Mouse (Mus musculus) frontal cortex, postnatal 14 days (tissue): ENCODE results near the gene Rasl11a.

ENCODE experiments used
- DNase-seq, 2 experiments: peaks; one replicate each; pipeline ENCODE4 v3.0.0; 2022; ENCODE audit warnings: low spot score in 2 of 2

Gene Rasl11a

DNA sequence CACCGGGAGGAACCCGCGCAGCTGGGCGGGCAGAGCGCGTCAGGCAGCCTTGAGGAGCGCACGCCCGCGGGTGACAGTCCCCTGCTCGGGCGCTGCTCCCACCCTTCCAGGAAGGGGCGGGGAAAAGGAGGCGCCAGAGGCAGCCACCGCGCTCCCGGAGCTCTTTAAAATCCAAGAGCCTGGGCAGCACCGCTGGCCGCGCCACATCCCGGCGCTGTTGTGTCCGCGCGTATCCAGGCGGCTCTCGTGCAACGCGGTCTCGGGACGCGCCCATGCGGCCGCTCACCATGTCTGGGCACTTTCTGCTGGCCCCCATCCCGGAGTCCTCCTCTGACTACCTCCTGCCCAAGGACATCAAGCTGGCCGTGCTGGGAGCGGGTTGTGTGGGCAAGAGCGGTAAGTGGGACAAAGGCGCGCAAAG lies at the start of gene Rasl11a:
TSS of gene Rasl11a (plus strand) at position 127 of the 421 bp plus-strand sequence.
- DNase-seq: peak; percentile 61 to 71

DNA sequence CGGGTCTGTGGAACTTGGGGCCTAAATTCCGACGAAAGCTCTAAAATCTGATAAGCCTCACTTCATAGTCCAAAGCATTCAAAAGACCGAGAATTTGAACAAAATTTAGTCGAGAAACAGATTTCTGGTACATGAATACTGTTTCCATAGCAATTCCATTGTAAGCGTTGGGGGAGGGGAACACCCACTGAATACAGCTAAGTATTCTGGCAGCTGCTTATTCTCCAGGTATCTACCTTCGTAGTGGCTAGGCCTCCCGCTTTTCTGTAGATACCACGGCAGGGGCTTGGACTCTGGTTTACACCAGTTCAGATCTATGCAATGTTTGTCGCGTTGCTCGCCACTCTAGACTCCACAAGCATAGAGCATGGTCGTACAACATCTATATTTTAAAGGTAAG lies 49.1 kb upstream of the Rasl11a start:
- peak in 1 of 2 experiments; percentile 32 for DNase-seq

DNA sequence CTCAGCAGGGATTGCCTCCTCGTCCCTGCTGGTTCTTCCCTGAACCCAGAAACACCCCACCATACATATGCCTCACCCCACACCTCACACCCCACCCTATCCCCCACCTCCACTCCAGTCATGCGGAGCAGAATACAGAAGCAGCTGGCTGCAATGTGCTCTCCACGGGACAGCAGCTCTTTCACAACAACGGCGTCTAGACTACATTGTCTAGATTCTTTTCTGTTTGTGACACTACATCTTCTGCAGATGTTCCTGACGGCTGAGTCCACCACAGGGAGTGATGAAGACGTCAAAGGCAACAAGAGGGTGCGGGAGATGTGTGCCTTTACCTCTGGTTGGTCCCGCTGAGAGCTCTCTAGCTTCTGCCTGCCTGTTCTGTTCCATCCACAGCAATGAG lies 46.8 kb upstream of the Rasl11a start:
- DNase-seq: no peak

DNA sequence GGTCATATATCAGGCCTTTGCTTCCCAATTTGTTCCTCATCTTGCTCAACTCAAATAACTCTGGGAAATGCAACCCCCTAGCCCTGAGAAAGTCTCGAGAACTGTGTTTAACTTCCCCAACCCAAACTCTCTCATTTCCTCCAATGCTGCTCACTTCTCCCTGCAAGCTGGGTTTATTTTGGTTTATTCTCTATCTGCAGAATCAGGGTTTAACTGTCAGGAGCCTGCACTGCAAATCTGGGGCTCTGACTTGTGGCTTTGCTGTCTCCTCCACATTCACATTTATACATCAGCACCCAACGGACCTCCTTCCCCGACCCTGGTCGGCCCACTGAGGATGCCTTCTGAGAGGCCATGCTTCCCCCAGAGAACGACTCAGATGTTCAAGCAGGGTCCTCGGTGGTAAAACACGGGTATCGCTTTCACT lies 38.9 kb upstream of the Rasl11a start:
- no peak for DNase-seq

DNA sequence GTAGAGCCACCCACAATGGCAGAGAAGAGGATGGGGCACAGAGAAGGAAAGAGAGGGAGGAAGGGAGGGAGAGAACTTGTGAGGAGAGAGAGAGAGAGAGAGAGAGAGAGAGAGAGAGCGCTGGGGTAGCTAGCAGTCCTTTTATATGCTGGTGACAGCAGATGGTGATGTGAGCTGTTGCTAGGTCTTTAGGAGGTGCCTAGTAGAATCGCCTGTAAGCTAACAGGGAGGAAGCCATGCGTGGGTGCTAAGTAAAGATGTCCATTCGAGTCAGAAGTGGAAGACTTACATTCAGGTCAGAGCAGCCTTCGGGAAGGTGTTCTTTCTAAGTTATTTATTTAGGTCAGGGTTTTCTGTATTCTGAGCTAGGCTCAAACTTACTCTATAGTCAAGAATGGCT lies 34.9 kb upstream of the Rasl11a start:
- no peak for DNase-seq

DNA sequence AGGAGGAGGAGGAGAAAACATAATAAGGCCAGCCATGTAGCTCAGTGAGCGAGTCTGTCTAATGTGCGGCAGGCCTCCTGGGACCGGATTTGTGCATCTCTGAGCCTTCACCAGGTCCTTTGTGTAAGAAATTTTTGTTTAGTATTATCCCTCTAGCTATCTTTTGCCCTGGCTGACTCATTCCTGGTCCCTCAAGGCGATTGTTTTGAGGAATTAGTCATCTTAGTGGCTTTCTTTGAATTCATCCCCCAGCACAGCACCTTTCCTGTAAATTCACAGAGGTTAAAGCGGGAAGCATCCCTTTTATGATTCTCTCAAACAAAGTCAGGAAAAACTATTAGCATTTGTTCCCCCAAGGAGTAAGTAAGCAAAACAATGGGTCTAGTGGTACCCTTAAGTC lies 32.0 kb upstream of the Rasl11a start:
- no peak for DNase-seq

DNA sequence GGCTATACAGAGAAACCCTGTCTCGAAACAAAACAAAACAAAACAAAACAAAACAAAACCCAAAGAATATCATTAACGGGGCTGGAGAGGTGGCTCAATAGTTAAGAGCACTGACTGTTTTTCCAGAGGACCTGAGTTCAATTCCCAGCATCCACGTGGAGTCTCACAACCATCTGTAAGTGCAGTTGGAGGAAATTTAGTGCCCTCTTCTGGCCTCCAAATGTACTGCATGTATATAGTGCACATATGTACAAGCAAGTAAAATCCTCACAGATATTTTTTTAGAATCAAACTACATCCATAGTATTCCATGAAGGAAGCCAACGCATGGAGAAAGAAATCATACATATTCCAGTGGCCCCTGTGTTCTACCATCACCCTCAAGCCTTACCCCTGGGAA lies 31.4 kb upstream of the Rasl11a start:
- no peak for DNase-seq

DNA sequence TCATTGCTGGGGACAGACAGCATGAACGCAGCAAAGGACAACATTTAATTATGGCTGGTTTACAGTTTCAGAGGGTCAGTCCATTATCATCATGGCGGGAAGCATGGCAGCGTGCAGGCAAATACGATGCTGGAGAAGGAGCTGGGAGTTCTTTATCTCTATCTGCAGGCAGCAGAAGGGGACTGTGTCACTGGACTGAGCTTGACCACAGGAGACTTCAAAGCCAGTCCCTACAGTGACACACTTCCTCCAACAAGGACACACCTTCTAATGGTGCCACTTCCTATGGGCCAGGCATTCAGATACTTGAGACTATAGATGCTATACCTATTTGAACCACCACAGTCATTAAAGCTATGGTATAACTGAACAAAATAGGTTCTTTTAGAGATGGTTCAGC lies 29.5 kb upstream of the Rasl11a start:
- DNase-seq: no peak

DNA sequence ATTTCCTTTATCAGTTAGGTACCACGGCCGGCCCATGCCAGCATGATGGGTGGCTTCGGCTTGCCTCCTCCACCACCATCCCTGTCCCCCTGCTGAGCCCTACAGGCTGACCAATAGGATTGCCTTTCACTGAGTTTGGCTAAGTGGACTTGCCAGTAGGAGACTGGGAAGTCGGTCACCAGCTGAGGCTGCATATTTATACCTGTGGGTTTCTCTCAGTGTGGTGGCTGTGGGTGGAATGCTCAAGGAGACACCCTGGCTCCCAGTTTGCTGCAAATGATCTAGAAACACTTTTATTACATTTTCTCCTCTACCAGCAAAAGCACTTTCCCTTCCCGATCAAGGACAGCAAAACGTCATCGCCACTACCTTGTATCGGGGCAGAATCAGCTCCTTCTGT lies 27.3 kb upstream of the Rasl11a start:
- DNase-seq: no peak

DNA sequence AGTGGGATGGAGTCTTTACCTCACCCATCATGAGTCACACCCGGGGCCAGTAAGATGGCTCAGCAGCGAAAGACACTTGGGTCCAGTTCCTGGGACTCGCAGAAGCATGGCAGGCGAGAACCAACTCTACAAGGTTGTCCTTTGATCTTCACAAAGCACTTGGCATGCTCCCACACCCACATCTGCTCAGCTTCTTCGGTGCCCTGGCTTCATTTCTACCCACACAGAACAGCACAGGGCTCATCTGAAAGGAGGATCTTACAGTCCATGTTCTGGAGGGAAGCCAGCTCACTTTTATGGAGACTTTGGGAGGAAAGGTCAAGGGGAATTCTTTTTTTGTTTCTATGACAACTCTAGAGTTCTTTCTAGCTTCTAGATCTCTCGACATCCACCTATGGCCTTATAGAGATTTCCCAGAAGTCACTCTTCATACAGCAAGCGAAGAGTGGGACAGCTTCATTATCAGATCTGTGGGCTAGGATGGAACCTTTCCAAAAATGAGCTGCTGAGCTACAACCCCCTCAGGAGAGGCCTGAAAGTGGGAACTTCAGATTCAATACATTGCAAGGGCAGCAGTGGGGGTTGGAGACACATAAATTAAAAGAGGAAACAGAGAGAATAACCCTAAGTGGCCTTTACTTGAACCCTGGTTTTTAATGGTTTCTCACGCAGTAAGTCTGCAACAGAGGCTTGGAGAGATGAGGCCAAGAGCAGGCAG lies 25.8 kb upstream of the Rasl11a start:
- no peak for DNase-seq

DNA sequence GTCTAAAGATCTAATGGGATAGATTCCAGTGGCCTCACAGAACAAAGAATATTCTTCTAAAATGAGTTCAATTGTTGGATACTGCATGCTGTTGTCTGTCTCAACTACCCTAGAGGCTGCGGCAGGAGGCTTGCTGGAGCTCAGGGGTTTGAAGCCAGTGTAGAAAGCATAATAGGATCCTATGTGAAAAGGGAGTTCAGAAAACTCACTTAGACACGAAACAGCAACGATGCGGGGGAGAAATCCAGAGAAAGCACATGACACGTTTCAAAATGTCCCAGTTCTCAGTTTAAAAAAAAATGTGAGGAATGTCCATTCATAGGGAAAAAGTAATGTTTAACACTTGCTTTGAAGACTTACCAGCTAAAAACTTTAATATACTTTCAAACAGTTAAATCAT lies 21.9 kb upstream of the Rasl11a start:
- DNase-seq: no peak

DNA sequence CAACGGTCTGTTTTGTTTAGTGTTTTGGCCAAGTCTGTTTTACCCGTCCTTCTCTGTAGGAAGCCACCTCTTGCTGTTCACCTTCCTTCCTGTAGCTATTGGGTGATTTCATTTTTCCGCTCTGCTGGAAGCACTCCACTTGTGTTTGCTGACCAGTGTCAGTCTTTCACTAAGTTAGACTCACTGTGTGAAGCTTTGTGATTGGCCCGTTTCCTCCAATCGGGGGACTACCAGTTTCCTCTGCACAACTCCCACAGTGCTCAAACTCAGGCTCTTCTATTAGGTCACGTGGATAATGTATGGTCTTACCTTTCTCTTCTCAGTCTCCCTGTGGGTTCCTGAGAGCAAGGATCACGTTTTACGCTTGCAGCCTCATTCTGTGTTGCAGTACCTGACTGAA lies 15.3 kb upstream of the Rasl11a start:
- DNase-seq: no peak

DNA sequence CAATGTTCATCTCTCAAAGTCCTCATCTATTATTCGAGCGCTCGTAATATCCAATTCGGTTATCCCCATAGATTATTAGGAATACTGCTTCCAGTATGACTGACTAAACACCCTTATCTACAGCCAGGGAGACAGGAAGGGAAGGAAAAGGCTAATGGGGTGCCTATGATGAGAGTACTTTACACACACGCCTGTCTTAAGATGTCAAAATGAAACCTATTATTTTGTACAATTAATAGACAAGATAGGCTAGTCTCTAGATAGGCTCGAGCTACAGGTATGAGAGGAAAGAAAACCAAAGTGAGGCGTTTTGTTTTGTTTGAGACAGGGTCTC lies 12.5 kb upstream of the Rasl11a start:
- no peak for DNase-seq

DNA sequence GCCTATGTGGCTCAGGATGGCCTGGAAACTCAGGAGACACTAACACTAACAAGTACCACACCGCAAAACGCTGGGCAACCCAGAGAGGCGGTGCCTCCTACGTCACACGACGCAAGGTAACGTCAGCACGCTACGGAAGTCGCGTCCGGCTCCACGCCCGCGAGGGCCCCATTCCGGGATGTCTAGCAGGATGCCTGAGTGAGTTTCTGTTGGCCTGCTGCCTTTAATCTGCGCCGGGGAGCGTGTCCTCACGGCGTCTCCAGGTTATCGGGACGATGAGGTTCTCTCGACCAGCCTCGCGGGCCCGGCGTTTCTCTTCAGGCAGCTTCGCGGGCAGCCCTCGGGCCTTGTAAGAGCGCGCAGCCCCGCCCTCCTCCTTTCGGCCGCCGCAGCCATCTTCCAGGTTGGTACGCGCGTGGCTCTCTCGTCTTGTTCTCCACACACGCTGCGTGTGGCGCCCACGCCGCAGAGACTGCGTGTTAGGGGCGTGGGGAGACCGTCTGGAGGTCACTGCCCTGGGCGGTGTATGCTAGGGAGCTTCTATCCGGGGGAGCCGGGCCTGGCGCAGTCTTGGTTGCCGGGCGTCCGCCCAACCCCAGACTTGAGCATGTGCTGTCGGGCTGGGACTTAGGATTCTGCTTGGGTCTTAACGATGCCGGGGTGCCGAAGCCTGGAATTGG lies 12.0 kb upstream of the Rasl11a start, which contains the start of gene Rpl21:
TSS of gene Rpl21 (plus strand) at position 122 of the 680 bp plus-strand sequence.
- DNase-seq: peak; percentile 90 to 94

DNA sequence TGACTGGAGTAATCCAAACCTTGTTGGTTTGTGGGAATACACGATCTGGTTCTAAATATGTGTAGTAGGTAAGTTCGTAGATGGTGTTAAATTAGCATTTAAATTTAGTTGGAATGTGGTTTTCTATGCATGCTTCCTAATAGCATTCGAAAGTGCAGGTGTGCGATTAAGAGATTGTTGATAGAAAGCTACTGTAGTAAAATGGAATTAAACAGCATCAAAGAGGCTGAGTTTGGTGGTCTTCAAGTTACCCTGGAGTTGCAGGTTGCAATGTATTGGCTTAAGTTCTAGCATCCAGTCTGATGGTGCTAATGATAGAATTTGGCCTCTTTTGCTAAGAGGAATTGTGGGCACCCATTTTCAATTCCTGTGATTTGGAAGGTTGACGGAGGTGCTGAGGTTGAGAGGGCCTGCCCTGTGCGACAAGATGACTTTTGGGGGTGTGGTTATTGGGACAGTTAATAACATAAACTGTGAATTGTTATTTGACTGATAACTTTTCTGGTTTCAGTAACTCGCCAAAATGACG lies 11.1 kb upstream of the Rasl11a start:
- no peak for DNase-seq

DNA sequence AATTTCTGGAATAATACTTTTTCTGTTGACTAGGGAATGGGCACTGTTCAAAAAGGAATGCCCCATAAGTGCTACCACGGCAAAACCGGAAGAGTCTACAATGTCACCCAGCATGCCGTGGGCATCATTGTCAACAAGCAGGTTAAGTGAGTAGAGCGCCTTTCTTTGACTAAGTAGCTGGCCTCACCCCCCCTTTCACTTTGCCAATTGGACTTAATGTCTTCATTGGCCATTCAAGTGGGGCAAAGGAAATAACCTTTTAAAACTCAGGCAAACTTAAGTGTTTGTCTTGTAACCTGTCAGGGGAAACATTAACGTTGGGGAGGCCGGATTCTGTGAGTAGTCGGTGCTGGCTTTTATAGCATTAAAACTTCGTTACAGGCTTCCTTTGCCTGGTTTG lies 9.9 kb upstream of the Rasl11a start:
- no peak for DNase-seq

DNA sequence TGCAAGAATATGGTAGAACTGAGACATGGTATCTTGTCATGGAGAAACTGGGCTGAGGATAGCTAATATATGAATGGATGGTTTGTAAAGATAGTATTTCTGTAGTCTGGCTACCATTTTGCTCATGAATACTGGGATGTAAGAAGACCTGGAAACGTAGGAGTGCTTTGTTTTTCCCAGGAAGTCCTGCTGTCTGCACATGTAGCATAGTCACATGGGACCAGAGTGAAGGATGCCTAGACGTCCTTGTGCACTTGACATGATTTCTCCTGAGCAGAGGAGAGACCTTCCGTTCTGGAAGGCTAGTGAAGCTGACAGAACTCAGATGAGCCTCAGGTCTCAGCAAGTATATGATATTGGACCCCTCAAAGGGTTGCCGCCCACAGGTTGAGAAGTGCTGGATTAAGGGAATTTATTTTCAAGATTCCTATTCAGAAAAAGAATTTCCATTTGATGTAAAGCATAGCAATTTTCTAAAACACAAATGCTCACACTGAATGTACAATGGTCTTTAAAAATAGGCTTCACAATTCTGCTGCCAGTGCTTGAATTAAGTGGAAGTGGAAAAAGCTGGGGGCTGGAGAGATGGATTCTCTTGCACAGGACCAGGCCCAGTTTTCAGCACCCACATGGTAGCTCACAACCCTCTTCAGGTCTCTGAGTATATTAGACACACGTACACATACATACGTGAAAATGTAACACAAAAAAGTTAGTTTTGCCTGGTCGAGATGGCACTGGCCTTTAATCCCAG lies 6.7 kb upstream of the Rasl11a start:
- no peak for DNase-seq

DNA sequence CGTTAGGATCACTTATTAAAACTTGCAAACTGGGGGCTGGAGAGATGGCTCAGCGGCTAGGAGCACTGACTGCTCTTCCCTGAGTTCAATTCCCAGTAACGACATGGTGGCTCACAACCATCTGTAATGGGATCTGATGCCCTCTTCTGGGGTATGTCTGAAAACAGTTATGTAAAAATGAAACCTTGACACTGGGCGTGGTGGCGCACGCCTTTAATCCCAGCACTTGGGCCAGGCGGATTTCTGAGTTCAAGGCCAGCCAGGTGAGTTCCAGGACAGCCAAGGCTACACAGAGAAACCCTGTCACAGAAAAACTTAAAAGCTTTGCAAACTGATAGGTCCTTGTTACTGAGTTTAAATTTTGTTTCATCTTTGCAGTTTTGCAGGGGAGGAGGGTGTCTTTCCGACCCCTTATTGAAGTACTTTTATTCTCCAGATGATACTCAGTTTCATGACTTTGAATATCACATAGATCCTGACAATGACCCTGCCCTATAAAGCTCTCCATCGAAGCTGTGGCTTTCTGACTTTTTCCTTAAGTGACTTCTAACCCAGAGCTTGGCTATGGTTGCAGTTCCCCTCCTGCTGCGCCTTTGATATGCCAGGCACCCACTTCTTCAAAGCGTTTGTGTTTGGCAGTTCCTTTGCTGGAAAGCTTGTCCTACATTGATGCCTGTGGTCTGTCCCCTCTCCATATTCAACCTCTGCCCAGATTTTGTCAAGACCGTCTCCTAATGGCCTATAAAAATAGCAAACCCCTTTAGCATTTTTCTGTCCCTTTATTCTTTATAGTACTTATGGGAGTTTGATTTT lies 5.8 kb upstream of the Rasl11a start:
- DNase-seq: no peak

DNA sequence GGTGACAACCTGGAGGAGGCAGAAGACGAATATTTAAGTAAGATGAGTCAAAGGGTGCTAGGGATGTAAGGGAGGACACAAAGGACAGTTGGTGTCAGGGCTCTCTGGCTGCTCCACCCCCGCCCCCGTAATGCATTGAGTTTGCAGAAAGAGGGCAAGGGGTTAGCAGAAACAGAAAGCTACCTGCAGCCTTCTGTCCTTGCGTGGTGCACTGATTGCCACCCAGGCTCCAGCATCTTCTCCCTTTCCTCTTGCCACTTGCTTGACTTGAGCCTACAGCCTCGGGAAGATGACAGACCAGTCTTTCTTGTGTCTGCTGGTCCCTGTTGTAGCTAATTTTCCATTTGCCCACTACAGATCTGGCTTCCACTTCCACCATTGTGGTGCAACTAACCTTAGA lies 5.1 kb upstream of the Rasl11a start:
- DNase-seq: no peak

DNA sequence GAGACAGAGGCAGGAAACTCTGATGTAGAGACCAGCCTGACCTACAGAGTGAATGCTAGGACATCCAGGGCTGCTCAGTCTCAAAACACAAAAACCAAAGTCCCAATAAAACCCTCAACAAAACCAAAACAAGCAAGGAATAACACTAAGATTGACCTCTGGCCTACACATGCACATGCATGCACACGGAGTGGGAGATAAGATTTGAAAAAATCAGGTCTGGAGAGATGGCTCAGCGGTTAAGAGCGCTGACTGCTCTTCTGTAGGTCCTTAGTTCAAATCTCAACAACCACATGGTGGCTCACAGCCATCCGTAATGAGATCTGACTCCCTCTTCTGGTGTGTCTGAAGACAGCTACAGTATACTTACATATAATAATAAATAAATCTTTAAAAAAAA lies 4.4 kb upstream of the Rasl11a start:
- no peak for DNase-seq

DNA sequence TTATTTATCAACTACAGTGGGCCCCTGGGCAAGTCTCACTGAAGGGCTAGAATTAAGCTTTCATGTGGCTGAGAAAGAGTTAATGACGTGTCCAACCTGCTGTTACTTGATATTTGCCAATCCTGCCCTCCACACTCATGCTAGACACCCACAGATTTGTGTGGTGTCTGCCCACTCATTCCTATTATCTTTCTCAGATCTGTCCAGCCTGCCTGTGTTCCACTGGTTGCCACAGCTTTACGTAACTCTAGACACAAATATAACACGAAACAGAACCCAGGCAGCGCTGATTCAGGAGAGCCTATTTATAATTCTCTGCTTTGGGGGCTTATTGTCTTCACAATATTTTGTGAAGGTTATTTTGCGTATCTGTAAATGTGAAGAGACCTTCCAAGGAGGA lies 3.6 kb upstream of the Rasl11a start:
- DNase-seq: no peak

DNA sequence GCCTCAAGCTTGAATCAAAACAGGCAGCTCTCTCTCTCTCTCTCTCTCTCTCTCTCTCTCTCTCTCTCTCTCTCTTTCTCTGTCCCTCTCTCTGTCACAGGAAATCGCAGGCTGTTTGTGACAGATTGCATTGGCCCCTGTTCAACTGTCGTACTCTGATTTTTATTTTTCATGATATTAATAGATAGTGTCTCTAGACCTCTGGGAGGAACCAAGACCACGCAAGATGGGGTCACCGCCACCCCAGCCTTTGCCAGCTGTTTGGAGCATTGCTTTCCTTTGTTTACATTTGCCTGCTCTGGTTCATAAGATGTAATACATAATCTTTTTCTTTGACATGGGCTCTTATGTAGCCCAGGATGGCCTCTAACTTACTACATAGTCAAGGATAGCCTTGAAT lies 2.9 kb upstream of the Rasl11a start:
- no peak for DNase-seq
